Mouse (Mus musculus): Measurements from ENCODE around the gene Secisbp2.

GRCm38 (mm10) chr13:51727364-51727763, 75.9 kb downstream of the Secisbp2 start:
- TF ChIP-seq POLR2A (IDR thresholded peaks at IDR 0.05; ENCODE audit: borderline replicate concordance, control insufficient read depth, low read depth, low read length) (no peak), CTCF (IDR thresholded peaks at IDR 0.05; ENCODE audit: control insufficient read depth, insufficient read depth, low read length) (no peak)
